Mouse (Mus musculus): ENCODE measurements around the gene Aldh1b1. TPM values are rescaled to one million over a fixed set of nuclear protein-coding genes. Genes with fewer than 3 reads are reported as not detected.

Aldh1b1 gene
- polyA plus RNA-seq, 1 experiment, result 7.2 TPM

DNA sequence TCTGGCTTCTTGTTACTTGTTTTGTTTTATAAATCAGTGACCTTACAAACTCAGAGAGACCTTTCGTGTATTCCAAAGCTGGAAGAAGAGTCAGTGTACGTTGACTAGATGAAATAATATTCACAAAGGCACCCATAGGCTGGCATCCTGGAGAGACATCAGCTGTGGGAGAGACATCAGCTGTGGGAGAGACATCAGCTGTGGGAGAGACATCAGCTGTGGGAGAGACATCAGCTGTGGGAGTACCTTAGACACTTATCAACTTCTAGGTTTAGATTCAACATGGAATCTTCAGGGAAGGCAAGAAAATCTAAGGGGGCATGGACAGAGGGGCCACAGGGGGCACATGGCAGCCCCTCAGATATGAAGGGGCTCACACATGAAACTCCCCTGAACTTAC lies 47.4 kb downstream of the Aldh1b1 start:
- H3K4me3 ChIP-seq (ENCODE audit: insufficient read depth, low read length), result no peak overlapping the region
- no peaks in the 10 kb centered on the region for H3K4me1 ChIP-seq (ENCODE audit: control insufficient read depth, insufficient read depth, low read length)
- no peak overlapping the region for H3K27ac ChIP-seq (ENCODE audit: insufficient read depth, low read length)
- TF ChIP-seq CTCF (IDR thresholded peaks at IDR 0.05; ENCODE audit: extremely low read depth, insufficient read depth, low read length), result no peak
- no peak for TF ChIP-seq POLR2A (IDR thresholded peaks at IDR 0.05; ENCODE audit: extremely low read depth, insufficient read depth, low read length)

DNA sequence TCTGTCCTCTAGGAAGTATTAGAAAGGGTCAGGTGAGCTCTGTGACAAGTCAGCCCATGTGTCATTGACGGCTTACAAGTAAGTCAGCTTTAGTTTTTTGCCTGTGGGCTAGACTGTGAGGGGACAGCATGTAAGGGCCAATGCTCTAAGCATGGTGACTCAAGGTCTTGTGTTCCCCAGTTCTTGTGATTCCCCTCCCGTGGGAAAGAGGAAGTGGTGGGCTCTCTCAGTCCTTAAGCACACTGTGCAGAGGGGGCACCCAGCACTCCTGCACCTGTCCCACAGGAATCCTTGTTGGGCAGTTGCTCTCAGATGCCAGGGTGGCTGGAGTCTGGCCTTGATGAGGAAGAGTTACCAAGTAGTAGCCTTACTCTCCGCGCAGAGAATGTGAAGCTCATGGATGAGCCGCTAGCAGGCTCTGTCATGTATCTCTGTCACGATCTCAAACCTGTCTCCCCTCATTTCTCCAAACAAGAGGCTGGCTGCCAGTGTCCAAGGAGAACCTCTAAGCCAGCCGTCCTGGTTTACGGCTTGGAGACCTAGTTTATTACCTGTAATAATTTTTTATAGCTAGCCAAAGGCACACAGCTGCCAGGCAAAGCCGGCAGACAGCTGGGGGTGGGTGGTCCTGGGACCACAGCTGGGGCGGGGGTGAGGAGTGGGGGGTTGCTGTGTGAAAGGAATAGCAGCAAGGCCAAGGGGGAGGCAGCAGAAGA lies 49.4 kb downstream of the Aldh1b1 start, which contains the start of gene Stra6l:
Gene Stra6l (plus strand): TSS at position 556 of the 716 bp plus-strand sequence.
- Histone ChIP-seq H3K4me3 (ENCODE audit: insufficient read depth, low read length) (no peak within 1 kb of the TSS), H3K27ac (ENCODE audit: insufficient read depth, low read length) (no peak within 1 kb of the TSS), H3K4me1 (ENCODE audit: control insufficient read depth, insufficient read depth, low read length) (no peaks in the 10 kb centered on the region)
- TF ChIP-seq POLR2A (IDR thresholded peaks at IDR 0.05; ENCODE audit: extremely low read depth, insufficient read depth, low read length), result no peak

GRCm38 (mm10) chr4:45848825-45849156 lies 50.0 kb downstream of the Aldh1b1 start:
- no peak overlapping the region for H3K4me3 ChIP-seq (ENCODE audit: insufficient read depth, low read length)
- TF ChIP-seq POLR2A (IDR thresholded peaks at IDR 0.05; ENCODE audit: extremely low read depth, insufficient read depth, low read length), result no peak
- no peak for TF ChIP-seq CTCF (IDR thresholded peaks at IDR 0.05; ENCODE audit: extremely low read depth, insufficient read depth, low read length)
- H3K4me1 ChIP-seq (ENCODE audit: control insufficient read depth, insufficient read depth, low read length), result no peaks in the 10 kb centered on the region
- H3K27ac ChIP-seq (ENCODE audit: insufficient read depth, low read length), result no peak overlapping the region

DNA sequence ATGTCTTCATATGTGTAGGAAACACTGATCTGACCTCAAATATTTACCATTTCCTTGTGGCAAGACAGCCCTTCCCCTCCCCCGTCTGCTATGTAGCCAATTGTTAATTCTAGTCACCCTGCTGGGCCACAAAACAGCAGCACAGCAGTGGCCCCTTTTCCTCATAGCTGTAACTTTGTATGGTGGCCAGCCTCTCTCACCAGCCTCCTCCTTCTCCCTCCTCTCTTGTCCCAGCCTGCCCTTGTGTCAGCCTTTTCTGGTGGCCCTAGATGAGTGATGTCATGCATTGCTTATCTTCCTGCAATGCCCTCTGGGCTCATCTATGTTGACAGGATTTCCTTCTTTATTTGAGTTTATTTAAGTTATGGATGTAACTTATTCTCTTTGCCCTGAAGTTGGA lies 50.6 kb downstream of the Aldh1b1 start:
- TF ChIP-seq CTCF (IDR thresholded peaks at IDR 0.05; ENCODE audit: extremely low read depth, insufficient read depth, low read length) (no peak), POLR2A (IDR thresholded peaks at IDR 0.05; ENCODE audit: extremely low read depth, insufficient read depth, low read length) (no peak)
- Histone ChIP-seq H3K4me3 (ENCODE audit: insufficient read depth, low read length) (no peak overlapping the region), H3K4me1 (ENCODE audit: control insufficient read depth, insufficient read depth, low read length) (no peaks in the 10 kb centered on the region), H3K27ac (ENCODE audit: insufficient read depth, low read length) (no peak overlapping the region)

GRCm38 (mm10) chr4:45851640-45852051 lies 52.8 kb downstream of the Aldh1b1 start:
- H3K4me1 ChIP-seq (ENCODE audit: control insufficient read depth, insufficient read depth, low read length), result no peaks in the 10 kb centered on the region
- TF ChIP-seq POLR2A (IDR thresholded peaks at IDR 0.05; ENCODE audit: extremely low read depth, insufficient read depth, low read length) (no peak), CTCF (IDR thresholded peaks at IDR 0.05; ENCODE audit: extremely low read depth, insufficient read depth, low read length) (no peak)
- H3K4me3 ChIP-seq (ENCODE audit: insufficient read depth, low read length), result no peak overlapping the region
- H3K27ac ChIP-seq (ENCODE audit: insufficient read depth, low read length), result no peak overlapping the region

- H3K4me3 ChIP-seq (ENCODE audit: insufficient read depth, low read length), result no peak overlapping the region
- no peak overlapping the region for H3K27ac ChIP-seq (ENCODE audit: insufficient read depth, low read length)
- H3K4me1 ChIP-seq (ENCODE audit: control insufficient read depth, insufficient read depth, low read length), result no peaks in the 10 kb centered on the region
- TF ChIP-seq POLR2A (IDR thresholded peaks at IDR 0.05; ENCODE audit: extremely low read depth, insufficient read depth, low read length) (no peak), CTCF (IDR thresholded peaks at IDR 0.05; ENCODE audit: extremely low read depth, insufficient read depth, low read length) (no peak)
Observed at GRCm38 (mm10) chr4:45853496-45854246, 54.8 kb downstream of the Aldh1b1 start.

Other genes starting within 250 kb of the Aldh1b1 start
- gene Igfbpl1, start 27.9 kb downstream of the Aldh1b1 start, polyA plus RNA-seq (2012; rRNA removed), result 1.2 and 1.5 TPM in 2 replicates
- 0.02 TPM in 1 of 2 replicates, not detected in the other for gene Stra6l, start 49.6 kb downstream of the Aldh1b1 start, polyA plus RNA-seq (2012; rRNA removed)
- 0.08 and 0.52 TPM in 2 replicates for gene Ccdc180, start 91.3 kb downstream of the Aldh1b1 start, polyA plus RNA-seq (2012; rRNA removed)
- 28.9 and 29.5 TPM in 2 replicates for gene Tdrd7, start 166.3 kb downstream of the Aldh1b1 start, polyA plus RNA-seq (2012; rRNA removed)
- gene Tmod1, start 239.9 kb downstream of the Aldh1b1 start, polyA plus RNA-seq (2012; rRNA removed), result 48.2 and 50.9 TPM in 2 replicates